Mouse (Mus musculus): ENCODE data around the gene Scarb2.

The Scarb2 gene

DNA sequence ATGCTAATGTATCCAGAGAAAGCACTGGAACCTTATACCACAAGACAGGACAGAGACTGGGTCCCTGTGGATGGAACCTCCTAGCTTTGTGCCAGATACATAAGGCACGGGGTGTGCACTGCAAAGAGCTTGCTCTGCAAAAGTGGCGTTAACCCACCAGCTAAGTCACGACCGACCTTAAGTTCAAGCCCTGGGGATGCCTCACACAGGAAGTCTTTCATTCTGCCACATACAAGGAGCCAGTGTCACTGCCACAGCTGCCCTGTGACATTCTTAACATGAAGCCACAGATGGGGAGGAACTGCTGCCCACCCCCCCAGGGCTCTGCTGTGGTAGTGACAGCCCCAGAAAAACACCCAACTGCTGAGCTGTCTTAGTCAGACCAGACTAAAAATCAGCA lies 15.9 kb downstream of the Scarb2 start:
- DNase-seq, result no peak

DNA sequence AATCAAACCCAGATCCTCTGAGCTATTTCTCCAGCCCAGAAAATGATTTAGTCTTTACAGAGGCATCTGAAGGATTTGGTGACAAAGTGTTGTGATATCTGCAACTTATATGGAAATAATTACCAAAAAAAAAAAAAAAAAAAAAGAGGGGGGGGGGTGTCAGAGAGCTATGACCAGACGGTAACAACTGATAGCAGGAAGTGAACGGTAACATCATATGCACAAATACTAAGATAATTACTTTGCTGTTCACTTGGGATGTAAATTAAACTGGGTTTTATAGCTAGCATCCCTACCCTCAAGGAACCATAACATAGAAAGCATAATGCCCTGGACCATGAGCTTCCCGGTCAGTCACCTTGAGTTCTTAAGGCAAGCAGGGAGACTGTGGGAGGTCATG lies 16.3 kb downstream of the Scarb2 start:
- DNase-seq, result no peak

DNA sequence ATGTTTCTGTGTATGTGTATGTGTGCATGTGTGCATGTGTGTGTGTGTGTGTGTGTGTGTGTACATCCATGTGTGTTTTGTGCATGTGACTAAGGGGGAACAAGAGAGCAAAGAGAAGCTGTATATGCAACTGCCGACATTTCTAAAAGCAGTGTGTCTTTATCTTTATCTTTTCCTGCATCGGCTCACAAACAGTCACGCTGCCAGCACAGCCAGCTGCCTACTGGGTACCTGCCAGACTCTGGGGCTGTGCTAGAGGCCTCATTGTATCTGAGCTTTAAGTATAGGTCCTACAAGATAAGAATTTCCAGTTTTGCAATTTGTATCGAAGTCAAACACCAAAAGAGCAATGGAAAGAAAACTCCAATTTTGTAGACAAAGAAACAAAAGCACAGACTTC lies 17.1 kb downstream of the Scarb2 start:
- DNase-seq, result peak; percentile 51

DNA sequence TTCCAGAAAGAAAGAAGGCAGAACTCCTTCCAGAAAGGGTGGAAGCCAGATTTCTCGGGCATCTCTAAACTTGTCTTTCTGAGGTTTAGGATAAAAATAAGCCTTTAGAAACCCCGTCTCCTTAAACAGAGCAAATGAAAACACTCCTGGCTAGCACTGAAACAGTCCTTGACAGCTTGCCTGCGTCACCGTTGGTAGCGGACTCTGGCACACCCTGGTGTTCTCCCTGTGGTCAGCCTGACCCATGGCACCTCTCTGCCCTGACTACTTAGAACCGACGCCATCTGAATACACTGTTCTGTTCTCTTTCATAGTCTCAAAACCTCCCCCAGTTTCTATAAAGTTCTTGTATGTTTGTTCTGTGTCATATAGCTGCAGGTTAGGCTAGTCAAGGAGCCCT lies 17.7 kb downstream of the Scarb2 start:
- DNase-seq, result no peak

DNA sequence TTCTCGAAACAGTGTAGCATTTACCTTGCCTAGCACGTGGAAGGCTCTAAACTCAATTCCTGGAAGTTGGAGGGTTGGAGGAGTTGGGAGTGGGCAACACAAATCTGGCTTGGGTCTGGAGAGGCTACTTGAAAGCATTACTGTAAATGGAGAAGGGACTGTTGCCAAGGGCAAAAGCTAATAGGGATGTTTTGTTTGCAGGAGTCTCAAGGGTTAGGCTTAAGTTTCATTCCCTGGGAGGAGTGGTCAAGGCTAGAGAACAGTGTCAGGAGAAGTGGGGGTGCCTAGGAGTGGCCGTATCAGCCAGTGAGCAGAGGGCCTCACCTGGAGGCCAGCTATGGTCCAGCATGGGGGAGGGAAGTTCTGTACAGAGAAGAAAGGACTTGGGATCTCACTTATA lies 18.2 kb downstream of the Scarb2 start:
- DNase-seq, result no peak

DNA sequence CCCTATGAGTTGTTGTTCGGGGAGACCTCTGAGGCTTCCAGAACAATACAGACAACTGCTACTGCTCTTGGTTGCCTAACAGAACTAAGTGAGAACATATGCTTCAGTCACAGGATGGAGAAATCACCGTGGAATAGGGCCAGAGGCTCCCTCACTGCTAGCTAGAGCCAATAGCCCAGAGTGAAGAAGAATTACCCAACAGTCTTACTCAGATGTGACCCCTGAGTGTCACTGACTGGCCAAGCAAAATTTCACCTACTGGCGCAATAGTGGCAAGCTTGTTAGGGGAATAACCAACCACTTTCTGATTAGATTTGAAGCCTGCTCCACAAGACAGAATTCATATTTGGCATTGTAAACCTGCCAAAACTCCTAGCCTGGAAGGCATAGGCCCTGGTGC lies 19.9 kb downstream of the Scarb2 start:
- DNase-seq, result no peak

DNA sequence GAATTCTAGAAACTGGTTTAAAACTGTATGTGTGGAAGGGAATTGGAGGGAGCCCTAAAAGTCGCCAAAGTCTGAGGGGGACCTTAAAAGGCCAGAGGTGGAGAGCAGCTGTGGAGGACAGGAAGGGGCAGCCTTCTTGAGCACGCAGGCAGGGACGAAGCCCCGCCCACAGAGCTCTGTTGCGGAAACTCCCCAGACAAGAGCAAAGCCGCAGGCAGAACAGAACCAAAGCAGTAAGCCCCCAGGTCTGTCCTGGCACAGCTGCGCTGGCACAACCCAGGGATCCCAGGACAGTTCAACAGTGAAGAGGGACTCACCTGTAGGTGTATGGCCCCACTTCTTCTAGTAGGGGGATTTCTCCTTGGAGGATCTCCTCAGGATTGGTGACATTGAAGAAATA lies 21.8 kb downstream of the Scarb2 start:
- no peak for DNase-seq

DNA sequence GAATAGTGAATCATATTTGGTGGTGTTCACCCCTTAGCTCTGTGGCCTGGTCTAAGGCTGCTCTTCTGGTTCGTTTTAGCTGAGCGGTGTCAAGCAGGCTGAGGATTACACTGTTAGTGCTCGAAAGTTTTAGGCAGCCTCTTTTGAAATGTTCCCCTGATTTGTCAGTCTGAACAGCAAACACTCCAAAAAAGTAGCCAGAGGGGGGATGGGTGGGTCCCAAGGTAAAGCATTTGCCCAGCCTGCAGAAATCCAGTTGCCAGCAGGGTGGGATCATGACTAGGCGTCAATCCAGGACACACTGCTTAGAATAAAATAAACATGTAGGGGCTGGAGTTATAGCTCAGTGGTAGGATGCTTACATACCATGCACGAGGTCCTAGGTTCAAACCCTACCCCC lies 33.8 kb downstream of the Scarb2 start:
- DNase-seq, result no peak

DNA sequence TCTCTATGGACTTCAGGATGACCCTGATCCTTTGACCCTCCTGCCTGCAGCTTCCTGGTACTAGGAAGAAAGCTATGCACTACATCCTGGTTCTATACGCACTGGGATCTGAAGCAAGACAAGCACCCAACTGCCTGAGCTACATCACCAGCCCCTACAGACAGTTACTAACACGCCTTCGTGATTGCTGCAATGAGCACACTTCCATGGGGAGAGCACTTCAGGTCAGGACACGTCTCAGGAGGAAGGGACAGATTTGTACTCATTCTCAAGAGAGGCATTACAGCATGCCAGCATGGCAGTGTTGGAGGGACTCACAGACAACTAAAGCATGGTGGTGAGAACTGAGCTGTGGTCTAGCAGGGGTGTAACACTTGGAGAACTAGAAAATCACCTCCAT lies 35.1 kb downstream of the Scarb2 start:
- no peak for DNase-seq

DNA sequence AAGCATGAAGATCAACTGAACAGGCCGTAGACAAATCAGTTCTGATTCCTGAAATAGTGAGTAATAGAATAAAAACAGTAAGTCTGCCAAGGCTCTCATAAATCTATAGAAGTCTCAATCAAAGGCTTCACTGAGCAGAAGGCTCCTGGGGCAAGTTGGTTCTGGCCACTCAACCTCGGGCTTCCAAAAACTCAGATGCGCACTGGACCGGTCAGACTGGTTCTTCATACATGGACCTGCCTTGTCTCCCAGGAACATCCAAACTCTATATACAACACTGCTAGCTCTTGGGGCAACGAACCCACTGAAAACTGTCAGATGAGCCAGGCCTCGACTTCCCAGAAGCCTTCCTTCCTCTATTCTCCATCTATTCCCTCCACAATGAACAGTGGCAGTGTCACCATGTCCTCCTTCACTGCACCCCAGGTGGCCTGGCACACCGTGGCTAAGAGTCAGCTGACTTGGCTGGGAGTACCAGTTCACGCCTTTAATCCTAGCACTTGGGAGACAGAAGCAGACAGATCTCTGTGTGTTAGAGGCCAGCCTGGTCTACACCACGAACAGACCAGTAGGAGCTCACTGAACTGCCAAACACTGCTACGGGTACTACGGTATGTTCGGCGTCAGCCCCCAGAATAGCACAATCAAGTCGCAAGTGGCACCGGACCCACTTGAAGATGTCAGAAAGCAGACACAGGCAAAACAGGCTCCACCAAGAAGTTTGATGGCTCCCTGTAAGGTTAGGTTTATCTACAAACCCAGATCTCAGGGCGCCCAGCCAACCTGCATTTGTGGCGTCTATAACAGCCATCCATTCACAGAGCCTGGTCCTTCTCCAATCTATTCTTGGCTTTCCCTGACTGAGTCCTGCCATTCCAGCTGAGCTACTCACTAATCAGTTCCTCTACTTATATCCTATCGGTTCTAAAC lies 37.2 kb downstream of the Scarb2 start:
- no peak for DNase-seq

DNA sequence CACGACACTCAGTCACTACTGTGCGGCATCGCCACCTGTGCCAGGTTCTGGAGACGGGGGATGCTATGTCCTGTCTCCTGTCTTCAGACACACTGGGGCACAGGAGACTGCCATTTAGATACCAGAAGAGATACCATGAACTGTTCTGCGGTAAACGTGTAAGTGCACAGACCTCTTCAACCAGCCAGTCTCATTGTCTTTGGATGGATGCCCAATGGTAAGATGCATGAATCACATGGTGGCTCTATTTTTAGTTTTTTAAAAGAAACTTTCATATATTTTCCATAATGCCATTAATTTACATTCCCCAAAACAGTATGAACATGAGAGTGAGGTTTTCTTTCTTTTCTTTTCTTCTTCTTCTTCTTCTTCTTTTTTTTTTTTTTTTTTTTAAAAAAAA lies 38.4 kb downstream of the Scarb2 start:
- DNase-seq, result no peak

DNA sequence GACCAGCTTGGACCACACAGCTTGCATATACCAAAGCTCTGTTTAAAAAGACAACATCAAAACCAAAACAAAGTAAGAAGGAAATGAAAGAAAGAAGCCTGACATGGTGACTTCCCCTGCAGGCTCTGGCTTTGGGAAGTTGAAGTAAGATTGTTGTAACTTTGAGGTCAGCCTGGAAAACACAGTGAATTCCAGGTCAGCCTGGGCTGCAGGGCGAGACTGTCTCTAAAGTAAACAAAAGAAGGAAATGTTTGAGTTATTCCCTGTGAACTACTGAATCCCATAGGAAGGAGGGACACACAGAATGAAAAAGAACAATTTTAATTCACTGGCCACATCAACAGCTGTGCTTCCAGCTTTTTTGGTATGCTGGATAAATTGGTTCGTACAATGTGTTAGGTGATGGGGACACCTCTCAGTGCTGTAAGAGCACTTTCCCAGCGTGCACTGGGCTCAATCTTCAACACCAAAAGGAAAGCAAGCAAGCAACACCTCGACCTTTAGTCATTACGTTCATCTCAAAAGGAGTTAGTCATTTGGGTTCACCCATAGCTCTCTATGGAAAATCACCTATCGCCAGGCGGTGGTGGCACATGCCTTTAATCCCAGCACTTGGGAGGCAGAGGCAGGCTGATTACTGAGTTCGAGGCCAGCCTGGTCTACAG lies 39.4 kb downstream of the Scarb2 start:
- DNase-seq, result no peak

DNA sequence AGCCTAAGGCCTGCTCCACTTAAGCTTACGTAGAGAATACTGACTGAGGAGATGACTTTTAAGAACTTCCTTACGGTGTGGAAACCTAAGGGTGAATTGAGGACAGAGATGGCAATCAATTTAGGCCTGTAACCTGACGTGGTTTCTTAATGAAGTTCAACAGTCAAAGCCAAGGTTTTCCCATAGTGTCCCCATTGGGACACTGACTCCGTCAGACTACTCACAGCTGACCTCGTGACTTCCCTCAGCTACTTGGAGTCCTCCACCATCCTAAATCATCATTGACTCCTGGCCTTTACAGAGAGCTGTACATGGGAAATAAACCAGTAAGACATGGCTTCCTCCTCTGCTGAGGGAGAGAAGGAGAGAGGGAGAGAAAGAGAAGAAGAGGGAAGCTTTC lies 41.1 kb downstream of the Scarb2 start:
- DNase-seq, result no peak

DNA sequence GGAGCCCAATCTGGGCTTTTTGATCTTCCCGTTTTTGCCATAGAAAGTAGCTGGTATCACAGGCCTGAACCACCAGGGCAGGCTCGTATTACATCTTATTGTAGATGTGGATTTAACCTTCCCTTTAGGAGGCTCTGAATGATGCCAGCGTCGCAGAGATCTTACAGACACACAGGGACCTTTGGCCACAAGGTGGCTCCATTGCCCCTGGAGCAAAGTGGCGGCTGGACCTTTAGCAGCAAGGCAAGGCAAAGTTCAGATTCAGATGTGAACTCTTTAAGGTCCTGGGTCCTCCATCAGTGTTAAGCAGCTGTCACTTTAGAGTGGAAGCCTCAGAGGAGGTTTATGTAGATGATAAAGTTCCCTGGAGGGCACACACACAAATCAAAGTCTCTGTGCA lies 45.3 kb downstream of the Scarb2 start:
- peak; percentile 45 for DNase-seq

DNA sequence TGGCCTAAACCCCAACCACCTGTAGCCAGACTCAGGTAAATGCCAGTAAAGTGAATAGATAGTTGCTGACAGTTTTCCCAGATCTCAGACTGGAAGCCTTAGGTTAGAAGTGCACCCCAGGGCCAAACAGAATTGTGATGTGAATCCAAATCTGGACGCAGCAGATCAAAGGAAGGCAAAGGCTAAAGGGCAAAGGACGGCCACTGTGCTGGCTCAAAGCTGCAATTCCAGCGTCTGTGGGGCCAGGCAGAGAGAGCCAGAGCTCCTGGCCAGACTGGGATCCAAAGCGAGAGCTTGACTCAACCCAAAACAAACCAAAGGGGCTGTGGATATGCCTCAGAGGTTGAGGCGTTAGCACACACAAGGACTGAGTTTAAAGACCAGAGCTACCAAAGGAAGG lies 47.9 kb downstream of the Scarb2 start:
- DNase-seq, result no peak

DNA sequence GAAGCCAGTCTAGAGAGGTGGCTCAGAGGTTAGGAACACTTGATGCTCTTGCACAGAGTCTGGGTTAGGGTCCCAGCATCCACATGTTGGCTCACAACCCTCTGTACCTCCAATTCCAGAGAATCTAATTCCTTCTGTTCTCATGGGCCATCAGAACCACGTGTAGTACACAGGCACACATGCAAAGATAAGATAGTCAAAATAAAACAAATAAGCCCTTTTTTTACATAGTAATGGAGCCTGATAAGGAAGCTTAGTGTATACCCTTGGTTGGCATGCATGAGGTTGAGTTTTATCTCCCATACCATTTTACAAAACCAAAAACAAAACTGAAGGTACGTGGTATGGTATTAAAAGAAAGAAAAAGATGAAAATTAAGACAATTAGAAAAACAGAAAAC lies 49.2 kb downstream of the Scarb2 start:
- no peak for DNase-seq

DNA sequence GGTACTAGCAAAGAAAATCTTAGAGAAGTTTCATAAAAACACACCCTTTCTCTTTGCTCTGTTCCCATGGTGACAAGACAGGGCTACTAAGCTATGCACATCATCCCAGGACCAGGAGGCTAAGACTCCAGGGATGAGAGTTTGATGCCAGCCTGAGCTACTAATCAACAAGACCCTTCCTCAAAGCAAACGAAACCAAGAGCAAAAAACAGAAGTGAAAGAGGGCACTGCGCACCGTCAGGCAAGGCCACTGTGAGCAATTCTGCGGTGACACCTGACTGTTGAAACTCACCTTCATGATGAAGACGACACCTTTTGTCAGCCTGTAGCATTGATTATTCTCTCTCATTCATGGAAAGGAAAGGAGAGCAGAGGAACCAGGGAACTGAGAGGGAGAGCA lies 53.8 kb downstream of the Scarb2 start:
- no peak for DNase-seq

DNA sequence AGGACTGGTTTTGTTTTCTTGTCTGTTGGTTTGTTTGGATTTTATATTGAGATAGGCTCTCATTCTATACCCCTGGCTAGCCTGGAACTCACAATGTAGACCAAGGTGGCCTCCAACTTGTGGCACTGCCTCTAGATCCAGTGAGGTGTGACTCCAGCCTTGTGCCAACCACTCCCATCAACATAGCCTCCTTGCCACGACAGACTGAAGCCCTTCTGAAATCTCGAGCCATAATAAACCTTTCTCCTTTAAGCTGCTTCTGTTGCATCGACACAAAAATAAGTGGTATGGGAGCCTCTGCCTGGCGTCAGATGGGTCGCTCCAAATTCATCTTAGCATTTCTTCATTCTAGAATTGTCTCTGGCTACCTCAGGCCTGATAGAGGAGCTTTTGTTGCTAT lies 59.9 kb downstream of the Scarb2 start:
- DNase-seq, result no peak

DNA sequence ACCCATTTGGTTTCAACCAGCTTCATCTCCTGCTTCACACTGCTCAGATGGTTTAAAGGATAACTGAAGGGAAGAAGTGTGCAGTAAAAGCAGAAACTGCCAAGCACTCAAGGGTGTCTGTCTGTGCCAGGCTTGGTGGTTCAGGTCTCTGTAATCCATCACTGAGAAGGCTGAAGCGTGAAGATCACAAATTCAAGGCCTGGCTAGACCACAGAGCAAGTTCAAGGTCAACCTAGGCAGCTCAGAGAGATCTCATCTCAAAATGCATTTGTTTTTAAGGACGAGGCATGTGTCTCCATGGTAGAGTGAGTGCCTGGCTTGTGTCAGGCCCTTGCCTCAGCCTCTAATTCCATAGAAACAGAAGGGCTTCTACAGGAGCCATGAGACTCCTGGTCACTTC lies 61.6 kb downstream of the Scarb2 start:
- no peak for DNase-seq

DNA sequence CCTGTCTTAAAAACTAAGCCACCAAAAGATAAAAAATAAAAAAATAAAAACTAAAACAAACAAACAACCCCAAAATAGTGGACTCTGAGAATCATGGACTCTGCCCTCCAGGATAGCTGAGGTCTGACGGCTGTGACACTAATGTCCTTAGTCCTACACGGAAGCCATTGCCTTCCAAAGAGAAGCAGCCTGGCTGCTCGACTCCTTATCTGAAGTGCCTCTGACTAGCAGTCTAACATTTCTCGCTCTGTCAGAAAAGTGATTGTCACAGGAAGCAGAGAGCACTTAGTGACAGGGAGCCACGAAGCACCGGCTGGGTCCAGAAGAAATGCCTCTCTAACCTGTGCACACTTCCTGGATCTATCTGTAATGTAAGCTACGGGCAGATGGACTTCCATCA lies 63.7 kb downstream of the Scarb2 start:
- no peak for DNase-seq

DNA sequence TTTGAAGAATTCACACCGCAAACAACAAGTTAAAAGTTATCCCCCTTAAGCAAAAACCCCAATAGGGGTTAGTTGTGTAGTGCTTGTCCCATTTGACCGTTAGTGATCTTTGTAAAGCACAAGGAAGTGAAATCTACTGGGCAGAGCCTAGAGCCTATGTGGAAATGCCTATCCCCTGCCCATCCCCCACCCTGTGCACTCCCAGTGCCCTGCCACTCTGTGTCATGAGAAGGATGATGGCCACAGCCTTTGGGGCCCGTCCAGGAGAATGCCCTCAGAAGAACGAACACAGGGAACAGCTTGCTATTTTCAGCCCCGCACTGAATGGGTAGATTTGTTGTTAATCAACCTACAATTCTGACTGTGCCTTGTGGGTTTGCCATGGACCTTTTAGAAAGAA lies 65.1 kb downstream of the Scarb2 start:
- no peak for DNase-seq

DNA sequence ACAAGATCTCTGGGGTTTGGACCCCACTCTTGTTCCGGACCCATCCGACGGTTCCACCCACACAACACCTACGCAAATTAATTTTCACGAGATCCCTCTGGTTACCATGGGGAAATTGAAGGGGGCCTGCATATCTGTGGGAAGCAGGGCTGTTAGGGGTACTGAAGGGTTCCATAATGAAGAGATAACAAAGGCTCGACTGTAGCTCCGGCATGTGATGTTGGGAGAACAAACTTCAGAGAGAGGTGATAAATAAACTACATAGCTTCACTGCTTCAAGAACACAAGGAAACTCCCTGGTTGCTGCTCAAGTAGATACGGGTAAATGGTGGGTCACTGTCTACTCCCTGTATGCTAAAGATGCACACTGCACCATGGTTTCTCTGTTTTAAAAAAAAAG lies 68.1 kb downstream of the Scarb2 start:
- DNase-seq, result no peak

DNA sequence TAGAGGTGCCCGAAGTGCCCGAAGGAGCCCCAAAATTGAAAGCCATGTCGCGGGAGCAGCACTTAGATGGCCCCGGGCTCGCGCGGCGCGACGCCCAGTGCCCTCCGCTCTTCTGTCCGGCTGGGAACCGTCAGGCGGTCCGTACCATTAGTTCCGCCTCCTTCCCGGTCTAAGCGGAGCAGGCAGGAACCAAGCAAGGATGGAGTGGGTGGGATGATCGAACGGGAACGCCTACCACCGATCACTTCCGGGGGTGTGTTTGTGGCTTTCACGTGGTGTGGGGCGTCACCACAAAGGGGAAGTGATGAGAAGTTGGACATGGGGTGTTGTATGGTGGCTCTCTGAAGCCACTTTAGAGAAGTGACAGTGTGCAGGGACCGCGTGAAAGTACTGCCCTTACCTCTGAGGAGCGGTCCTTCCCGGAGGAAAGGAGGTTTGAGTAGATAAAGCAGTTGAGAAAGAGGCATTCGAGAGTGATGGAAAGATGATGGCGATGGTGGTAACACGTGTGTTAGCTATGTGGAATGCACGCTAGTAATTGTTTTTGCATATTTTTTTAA lies 71.5 kb downstream of the Scarb2 start, which contains the start of gene Nup54:
Nup54 (minus strand) TSS at position 195 of the 560 bp plus-strand sequence.
- peak; percentile 97 for DNase-seq

DNA sequence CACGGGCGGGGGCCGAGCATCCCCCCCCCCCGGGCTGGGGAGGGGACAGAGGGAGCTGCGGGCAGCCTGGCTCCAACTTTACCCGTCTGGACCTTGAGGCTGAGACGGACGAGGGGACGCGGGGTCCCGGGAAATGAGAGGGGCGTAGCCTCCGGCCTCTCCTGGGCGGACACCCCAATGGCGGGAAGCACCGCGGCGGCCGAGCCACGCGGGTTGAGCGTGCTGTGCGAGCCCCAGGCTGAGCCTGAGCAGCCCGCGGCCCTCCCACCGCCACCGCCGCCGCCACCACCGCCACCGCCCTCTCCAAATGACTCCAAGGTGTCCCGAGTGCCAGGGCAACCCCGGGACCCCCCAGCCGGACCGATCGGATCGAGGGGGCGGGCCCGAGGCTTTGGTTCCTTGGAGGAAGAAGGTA lies 72.1 kb downstream of the Scarb2 start:
- no peak for DNase-seq

Measured in right cerebral cortex, adult 18-20 months (tissue).